Mouse (Mus musculus) cerebellum, postnatal 14 days (tissue): Measurements from ENCODE around the gene Lasp1.
A peak's percentile ranks its signal among the peaks of the same experiment; 100 is the strongest.

Experiments
- DNase-seq, 2 experiments: peaks; one replicate each; pipeline ENCODE4 v3.0.0; 2021; ENCODE audit warnings: mixed read lengths in 2 of 2

The Lasp1 gene

DNA sequence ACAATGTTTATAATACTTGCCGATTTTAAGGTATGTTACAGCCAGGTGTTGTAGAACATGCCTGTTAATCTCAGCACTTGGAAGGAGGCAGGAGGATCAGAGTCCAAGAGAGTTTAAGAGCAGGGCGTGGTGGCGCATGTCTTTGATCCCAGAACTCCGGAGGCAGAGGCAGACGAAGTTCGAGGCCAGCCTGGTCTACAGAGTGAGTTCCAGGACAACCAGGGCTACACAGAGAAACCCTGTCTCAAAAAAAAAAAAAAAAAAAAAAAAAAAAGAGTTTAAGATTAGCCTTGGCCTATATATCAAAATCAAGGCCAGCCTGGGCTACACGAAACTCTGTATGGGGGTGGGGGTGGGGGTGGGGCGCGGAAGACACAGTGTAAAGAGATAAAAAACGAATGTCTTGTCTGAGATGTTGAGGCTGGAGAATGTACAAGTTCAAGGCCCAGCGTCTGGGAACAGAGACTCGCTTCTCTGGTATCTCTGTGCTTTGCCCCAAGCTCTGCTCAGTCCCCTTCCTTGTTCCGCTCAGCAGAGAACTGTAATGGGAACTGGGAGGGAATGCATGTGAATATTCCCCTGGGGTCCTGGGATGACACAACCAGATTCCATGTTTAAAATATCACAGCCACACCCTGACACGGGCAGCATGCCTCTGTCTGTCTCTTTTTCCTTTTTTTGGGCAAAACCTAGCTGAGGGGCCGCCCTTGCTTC is 1.3 kb upstream of the Lasp1 start:
- no peak for DNase-seq

DNA sequence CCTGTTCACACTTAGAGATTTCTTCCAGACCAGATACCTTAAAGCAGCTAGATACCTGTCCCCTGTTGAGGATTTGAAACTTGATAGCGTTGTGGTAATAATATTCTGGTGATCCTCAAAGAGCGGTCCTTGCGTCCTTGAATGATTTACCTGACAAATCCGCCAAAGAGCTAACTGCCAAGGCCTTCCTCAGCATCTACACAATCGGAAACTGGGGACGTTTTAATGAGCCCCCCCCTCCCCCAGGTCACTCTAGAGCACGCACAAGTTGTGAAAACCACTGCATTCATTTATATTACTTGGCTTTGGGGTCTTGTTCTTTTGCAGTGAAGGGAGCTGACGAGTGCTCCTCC is 741 bp upstream of the Lasp1 start:
- no peak for DNase-seq

DNA sequence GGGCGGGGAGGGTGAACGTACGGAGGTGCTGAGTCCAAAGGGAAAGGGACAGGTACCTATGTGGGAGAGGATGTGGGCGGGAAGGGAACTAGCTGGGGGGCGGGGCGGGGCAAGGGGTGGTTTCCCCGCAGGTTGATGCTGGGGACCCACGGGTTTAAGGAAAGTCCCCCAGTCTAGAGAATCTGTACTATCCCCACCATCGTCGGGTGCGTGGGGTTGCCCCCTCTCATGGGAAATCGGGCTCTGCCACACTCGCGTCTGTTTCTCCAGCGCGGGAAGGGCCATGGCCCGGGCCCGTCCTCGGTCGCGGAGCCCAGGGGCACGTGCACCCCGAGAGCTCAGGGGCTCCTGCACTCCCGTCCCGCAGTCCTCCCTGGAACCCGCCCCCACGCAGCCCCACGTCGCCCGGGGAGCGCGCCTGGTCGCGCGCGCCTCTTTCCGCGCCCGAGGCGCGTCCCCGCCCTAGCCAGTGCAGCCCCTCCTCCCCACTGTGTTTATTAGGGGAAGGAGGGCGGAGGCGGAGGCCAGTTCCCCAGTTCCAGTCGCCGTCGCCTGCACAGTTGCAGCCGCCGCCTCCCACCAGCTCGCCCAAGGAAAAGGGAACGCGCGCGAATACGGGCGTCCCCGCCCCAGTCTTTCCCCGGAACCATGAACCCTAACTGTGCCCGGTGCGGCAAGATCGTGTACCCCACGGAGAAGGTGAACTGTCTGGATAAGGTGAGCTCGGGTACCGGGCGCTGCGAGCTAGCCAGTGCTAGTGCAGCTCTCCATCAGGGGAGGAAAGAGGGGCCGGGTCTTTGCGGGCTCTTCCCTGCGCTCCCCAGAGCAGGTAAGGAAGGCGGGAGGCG is 570 bp downstream of the Lasp1 start:
- DNase-seq: peak; percentile 87 to 93

DNA sequence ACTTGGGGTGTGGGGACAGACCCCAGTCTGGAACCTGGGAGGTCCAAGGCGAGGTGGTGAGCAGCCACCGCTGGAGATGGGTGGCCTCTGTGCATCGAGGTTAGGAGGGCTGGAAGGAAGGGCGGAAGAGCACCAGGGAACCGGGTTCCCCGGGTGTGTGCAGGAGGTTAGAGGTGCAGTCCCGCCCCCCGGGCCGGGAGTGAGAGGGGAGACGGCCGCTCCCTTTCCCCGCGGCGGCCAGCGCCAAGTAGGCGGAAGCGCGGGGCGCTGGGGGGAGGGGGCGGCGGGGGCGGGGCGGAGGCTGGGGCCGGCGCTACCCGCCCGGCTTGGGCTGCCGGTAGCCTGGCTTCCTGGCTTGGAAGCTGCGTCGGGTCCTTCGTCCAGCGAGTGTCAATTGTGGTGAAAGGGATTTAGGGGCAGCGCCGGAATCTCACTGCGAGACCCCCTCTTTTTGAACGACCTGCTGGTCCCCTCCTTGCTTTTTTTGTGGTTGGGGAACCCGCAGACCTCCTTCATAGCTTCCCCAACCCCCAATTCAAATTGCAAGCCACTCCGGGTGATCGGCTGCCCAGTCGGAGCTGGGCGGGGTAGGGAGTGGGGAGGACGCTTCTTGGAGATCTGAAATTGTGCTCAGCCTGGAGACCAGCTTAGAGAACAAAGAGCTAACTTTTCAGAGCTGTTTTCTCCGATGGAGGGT is 1.3 kb downstream of the Lasp1 start:
- DNase-seq: peak; percentile 65 to 73

DNA sequence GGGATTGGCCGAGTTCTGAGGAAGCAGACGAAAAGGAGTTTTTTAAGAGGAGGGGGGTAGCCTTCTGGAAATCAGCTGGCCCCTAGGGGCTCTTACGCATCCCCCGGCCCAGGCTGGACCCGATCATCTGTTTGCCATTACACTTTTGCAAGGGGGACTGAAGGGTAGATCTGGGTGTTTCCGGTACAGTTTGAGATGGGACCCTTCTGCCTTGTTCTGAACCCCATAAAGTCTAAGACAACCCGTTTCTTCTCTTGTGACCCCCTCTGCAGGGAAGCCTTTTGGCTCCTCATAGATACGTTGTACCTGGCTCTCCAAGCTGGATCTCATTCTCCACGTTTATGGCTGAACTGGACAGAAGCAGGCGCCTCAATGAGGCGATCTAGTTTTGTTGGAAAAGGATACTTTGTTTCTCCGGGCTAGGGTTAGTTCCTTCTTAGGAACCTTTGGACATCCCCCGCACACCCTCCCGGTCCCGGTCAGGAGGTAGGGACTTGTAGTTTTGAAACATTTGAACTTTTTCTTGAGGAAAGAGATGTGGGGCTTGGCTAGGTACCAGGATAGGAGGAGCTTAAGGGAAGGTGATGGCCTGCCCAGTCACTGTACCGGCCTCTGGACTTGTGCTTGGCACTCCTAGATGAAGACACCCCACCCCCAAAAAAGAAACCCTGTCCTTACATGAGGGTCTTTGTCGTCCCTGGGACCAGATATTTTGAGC is 2.0 kb downstream of the Lasp1 start:
- peak in 1 of 2 experiments; percentile 59 for DNase-seq

DNA sequence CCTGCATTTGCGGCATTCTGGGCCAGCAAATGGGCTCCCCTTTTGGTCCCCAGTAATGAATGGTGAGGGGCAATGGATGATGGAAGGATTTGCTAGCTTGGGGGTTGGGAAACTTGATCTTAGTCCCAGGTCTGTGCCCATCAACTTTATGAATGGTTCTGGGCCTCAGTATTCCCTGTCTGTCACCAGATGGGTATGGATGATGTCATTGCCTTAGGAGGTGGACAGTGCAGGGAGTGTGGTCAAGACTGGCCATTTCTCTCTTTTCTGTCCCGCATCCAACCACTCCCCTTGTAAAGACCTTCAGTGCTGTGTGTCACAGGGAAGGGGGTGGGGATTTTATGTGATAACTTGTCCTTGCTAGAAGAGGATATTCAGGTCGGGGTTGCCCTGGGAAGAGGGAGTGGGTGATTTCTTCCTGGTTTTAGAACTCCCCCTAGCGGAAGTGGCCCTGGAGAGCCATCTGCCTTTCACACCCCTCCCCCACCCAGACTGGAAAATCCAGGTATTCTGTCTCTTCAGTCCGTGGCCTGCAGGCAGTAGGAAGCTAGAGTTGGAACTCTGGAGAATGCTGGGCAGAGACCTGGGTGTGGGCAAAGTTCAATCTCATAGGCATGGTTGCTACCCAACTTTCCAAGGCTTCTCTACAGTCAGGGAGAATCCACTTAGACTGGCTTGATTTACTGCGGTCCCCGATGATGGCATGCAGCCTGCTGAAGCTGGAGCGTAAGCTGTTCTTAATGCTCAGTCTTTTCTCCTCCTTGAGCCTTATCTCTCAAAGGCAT is 2.8 kb downstream of the Lasp1 start:
- DNase-seq: peak; percentile 73 to 86

DNA sequence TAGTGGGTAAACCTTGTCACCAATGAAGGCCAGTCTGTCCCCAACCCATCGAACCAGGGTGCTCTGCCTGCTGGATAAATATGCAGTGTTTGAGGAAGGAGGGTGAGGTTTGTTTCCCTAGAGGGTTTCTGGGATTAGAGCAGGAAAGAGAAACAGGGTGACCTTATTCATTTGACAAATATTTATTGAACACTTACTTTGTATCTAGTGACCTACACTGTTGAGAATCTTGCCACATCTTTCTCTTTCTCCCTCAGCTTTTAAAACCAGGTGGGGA is 3.3 kb downstream of the Lasp1 start:
- no peak for DNase-seq

DNA sequence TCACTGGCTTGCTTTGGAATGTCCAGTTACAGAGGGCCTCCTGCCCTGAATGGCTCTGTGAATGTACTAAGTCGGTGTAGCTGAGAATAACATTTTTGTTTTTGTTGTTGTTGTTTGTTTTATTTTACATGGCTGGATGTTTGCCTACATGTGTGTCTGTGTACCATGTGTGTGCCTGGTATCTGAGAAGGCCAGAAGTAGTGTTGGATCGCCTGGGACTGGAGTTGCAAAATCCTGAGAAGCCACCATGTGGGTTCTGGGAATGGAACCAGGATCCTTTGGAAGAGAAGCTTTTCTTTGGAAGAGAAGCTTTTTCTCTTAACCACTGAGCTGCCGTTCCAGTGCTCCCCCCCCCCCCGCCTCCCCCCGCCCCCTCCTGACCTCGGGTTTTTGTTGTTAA is 3.7 kb downstream of the Lasp1 start:
- DNase-seq: no peak

DNA sequence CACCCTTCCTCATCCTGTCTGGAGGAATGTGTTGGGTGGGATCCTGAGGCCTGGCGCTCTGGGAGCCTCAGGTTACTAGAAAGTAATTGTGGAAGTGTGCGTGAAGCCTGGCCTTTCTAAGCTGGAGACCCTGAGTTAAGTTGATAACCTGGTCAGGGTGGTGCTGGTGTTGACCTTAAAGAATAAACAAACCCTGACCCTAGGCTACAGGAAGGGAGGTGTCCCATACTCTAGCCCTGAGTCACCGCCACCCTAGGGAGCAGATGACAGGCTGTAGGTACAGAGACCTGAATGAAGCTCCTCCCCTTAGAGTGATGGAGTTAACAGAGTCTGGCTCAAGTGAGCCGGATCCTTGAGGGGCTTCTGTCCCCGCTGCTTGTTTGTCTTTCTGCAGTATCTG is 5.0 kb downstream of the Lasp1 start:
- no peak for DNase-seq

DNA sequence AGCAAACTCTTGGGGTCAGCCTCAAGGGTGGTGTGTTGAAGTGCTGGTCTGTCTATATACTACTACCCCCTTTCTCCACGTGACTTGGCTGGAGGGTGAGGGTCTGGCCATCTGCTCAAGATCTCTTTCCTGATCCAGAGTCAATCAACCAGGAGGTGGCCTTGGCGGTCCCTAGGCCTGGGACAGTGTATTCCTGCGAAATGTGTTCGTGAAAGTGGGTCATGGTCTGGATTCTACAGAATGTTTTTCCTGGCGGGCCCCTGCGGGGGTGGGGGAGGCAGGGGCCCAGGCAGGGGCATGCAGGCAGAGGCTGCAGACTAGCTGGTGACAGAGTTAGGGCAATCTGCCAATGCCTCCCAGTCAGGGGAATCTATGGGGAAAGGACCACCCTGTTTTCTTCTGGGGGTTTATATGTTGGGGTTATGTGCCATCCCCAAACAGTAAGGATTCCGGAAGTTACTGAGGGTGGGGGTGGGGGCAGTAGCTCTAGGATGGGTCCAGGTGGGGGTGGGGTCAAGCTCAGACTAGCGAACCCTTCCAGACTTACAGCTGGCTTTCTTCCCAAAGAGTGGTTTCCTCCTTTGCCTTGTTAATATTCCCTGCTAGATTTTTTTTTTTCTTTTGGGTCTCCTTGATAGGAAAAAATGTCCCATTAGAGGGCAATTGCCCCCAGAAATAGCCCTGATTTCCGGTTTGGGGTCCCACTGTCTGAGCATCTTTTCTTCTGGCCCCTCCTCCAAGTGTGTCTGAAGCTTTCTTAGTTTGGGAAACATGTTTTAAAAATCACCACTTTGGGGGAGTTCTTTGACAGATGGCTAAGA is 6.3 kb downstream of the Lasp1 start:
- peak; percentile 72 to 75 for DNase-seq

DNA sequence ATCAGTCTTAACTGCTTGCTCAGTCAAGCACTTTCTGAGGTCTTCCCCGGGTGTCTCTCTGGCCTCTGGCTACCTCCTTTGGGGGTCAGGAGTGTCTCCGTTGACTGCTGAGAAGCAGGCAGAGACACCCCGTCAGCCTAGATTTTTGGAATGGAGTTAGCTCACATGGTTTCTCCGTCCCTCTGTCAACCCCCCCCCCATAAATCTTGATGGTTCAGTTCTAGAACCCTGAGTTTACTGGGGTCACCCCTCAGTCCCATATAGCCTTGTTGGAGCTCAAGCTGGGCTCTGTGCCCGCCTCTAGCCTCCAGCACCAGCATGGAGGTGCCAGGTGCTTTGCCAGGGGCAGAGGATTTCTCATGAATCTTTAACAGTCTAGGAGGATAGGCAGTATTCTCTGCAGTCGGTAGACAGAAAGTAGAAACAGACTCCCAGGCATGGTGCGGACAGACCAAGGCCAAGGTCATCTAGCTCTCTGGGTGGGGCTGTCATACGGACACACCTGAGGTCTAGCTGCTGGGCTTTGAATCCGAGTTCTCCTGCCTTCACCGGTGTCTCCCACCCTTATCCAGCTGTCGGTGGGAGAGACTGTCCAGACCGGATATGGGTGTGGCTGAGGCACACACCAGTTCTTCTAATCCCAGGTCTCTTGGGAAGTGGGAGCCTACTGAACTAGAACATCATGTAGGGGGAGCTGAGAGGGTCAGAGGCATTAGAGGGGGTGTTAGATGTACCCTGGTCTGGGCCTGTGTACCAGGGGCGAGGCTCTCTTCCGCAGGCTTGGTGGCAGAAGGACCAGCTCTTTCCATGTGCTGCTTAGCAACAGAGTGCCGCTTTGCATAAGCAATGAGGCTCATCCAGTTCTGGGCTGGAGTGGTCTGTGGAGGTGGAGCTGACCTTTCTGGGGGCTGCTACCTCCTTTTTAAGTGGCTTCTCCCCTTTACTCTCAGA is 7.1 kb downstream of the Lasp1 start:
- peak; percentile 54 to 56 for DNase-seq

DNA sequence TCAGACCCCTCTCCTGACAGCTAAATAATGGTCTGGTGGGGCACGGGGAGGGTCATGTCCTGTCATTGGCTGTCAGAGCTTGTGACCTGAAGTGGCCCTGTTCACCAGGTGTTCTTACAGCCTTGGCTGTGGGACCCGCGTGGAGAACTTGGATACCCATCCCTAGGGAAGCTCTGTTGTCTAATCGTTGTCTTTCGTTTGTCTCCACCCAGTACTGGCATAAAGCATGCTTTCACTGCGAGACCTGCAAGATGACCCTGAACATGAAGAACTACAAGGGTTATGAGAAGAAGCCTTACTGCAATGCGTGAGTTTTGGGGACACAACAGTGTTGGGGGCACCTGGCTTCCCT is 7.8 kb downstream of the Lasp1 start:
- no peak for DNase-seq

DNA sequence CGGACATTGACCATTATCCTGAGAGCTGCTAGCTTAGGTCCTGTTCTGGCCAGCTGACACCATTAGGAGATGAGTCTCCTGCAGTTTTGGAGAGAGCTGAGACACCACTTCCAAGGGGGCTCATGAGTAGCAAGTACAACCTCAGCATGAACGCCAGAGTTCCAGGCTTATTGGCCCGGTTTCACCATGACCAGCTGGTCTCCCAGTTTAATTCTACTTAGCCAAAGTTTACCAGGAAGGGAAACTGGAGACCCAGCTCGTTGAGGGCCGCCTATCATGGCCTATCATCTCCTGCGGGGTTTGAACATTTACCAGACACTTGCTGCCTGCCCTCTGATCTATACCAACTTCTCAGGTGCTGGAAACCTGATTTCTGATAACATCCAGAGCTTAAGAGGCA is 8.8 kb downstream of the Lasp1 start:
- peak; percentile 51 to 70 for DNase-seq

DNA sequence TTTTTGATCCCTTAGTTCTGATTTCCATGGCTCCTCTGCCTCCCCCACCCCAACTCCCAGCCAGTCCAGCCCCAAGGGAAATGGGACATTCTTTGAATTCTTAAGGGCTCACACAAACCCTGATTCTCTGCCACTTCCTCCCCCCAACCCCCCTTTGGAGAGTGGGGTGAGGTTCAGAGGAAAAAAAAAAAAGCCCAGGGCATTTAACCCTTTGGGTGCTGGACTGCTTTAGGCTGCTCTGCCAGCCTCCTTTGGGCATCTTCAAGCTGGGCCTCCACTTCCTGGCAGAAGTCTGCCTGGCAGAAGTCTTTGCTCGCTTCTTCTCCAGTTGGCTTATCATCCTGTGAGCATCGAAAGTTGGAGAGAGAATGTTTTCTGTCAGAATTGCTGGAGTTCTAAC is 9.3 kb downstream of the Lasp1 start:
- DNase-seq: peak in 1 of 2 experiments; percentile 43

DNA sequence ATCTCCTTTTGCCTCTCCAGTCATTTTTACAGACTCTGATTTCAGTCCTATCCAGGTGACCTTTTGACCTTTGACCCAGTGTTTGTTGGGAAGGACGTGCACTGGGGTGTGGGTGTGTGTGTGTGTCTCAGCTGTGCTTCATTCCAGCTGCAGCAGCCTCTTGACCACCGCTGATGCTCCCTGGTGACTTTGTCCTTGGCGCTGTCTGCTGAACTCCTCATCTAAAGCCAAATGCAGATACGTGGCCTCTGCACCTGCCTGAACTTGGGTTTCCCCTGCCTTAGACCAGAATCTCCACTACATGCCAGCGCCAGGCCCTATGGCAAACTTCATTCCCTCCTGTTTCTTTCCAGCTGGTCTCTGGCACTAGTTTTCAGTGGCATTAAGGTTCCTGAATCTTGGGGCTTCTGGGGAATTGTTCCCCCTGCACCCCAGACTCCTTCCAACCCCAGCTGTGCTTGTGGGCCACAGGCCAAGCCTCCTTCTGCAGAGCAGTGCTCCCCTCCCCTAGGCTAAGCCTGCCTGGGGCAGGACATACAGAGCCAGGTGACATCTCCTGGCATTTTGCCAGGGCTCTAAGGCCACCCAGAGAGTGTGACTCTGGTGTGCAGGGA is 9.9 kb downstream of the Lasp1 start:
- peak; percentile 72 to 74 for DNase-seq

DNA sequence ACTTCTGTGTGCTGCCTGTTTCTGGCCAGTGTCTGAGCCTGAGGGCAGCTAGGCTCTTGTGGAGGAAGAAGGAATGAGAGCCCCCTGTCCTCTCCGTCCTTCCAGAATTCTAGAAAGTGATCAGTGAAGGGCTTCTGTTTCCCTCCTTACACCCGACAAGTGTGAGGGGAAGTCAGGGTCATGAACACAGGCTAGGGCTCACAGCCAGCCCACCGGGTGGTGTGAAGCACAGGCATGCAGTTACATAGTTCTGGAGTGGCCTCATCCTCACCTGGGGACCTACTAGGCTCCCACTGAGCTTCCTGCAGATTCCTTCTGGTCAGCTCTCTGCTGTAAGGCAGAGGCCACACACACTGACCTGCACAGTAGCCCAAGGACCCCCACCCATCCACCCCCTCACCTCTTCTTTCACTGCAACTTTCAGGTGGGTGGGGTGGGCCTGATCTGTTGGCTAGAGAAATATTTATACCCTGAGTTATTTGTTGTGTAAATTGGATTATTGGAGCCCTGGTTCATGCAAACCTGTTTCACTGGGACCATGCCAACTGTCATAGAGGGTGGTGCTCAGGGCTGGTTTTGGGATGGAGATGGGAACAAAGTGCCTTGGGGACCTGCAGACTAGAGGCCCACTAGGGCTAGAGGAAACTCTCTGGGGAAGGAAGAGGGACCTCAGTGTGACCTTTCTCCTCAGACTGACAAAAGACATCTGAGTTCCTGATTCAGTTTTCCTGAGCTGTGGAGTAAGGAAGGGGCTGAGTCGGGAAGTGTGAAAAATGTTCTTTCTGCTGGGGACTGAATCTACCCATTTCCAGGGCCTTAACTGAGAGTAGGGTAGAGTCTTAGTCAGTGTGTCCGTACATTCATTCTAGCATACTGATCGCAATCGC is 10.7 kb downstream of the Lasp1 start:
- DNase-seq: peak in 1 of 2 experiments; percentile 33

DNA sequence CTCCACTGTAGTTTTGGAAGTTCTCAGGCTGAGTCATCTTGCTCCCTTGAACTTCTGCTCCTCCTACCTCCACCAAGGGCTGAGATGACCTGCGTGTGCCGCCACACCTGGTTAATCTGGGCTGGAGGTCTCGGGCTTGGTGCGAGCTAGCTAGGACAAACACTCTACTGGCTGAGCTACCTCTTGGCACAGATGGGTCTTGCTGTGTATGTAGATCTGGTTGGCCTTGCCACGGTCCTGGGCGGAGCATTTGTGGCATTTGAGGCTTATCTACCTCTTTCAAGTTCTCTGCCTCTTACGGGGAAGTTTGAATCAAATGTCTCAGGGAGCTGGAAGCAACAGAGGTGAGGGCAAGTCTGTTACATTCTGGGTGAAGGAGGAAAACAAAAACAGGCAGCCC is 11.6 kb downstream of the Lasp1 start:
- peak; percentile 35 to 57 for DNase-seq

DNA sequence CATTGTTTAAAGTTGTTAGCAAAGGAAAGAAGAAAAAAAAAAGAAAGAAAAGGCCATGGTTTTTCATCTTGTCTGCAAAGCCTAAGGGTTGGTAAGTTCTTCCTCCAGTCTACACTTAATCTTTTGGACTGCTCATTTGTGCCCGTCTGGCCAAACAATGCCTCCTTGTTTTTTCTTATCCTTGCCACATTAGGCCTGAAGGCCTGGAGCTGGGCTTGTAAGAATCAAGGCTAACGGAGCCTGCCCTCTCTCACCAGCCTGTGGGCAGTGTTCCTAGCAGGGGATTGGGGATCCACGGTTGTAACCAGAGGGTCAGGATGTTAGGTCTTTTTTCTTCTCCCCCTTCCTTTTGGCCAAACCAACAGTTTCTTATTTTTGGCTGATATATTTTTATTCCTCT is 12.2 kb downstream of the Lasp1 start:
- DNase-seq: no peak
